Mouse (Mus musculus) adipose tissue, adult 10 weeks (tissue): ENCODE data around the gene Olfr1361. TPM values are rescaled to one million over a fixed set of nuclear protein-coding genes. Genes with fewer than 3 reads are reported as not detected.

Source experiments
- polyA plus RNA-seq: library from polyadenylated mRNA; stranded (reverse); fragments of 350-450 nt; fragmentation: Illumina TruSeq; extraction: RNeasy Lipid Tissue Mini Kit (QIAGEN cat#74804); gene quantifications from one replicate; pipeline ENCODE4 v1.2.3, GENCODE M21; 2014; ENCODE audit warnings: low read depth, low replicate concordance

Gene Olfr1361
- polyA plus RNA-seq, result not detected

DNA sequence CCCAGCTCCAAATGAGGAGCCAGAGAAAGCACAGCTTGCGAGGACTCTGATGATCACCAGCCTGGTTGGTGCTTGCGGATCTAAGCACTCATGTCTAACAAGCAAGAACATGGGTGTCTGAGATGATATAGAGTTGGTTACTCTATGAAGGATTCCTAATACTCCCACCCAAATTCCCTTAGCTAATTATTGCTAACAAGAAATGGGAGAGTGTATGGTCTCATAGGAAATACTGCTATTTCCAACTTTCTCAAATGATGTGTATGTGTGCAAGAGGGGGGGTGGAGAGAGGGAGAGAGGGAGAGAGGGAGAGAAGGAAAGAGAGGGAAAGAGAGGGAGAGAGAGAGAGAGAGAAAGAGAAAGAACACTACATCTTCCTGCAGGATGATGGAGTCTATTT lies at the start of gene Olfr1361:
Olfr1361 (minus strand) TSS at position 101 of the 400 bp plus-strand sequence.

DNA sequence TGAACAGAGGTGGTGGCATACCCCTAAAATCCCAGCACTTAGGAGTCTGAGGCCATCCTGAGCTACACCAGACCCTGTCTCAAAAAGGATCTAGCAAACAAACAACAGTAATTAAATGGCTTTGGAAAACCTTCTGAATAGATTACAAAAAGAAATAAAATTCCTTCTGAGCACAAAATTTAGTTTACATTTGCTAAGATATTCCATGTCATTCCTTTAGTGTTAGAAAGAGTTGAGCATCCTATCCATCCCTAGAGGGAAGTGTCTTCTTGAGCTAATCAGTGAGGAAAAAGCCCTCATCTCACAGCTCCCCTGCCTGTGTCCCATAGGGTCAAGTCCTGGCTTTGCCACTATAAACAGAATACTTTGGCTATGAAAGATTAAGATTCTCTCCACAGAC lies 34.6 kb upstream of the Olfr1361 start, which contains the start of gene Olfr1359:
Olfr1359 (plus strand) TSS at position 301 of the 400 bp plus-strand sequence.

GRCm38 (mm10) chr13:21677305-21677704 lies 14.1 kb upstream of the Olfr1361 start, which contains the start of gene Olfr1360:
Olfr1360 (minus strand) TSS chr13:21677405.

DNA sequence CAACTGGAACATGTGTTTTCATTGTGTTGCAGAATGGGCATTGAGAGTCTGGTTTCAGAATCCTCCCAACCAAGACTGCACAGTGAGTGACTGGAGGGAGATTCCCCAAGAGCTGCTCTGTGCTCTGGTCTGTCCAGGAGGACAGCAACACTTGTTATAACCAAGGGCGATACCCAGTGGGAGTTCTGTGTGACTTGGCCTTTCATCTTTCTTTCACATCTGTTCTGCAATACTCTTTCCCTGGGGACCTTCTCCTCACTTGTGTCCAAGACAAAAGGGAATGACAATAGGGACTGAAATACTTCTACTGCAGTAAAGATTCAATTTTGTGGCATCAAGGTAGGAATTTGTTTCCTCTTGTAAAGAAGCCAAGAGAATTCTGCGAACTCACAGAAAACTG lies 20.8 kb downstream of the Olfr1361 start, which contains the start of gene Olfr11:
Olfr11 (minus strand) TSS at position 101 of the 400 bp plus-strand sequence.

GRCm38 (mm10) chr13:21613922-21614321 lies 49.3 kb downstream of the Olfr1361 start, which contains the start of gene Olfr1362:
Olfr1362 (minus strand) TSS chr13:21614022.

Other genes starting within 250 kb of the Olfr1361 start
- gene Pgbd1, start 222.3 kb downstream of the Olfr1361 start, polyA plus RNA-seq, result 2.0 TPM
- gene Zscan26, start 209.7 kb downstream of the Olfr1361 start, polyA plus RNA-seq, result 52.2 TPM
- gene Nkapl, start 194.9 kb downstream of the Olfr1361 start, polyA plus RNA-seq, result 3.8 TPM
- 3.7 TPM for gene Zkscan4, start 184.5 kb downstream of the Olfr1361 start, polyA plus RNA-seq
- not detected for gene Gm10065, start 183.9 kb downstream of the Olfr1361 start, polyA plus RNA-seq
- 1.2 TPM for gene AK157302, start 168.2 kb downstream of the Olfr1361 start, polyA plus RNA-seq
- 6.9 TPM for gene Gm11273, start 162.0 kb downstream of the Olfr1361 start, polyA plus RNA-seq
- 8.4 TPM for gene Zkscan8, start 132.3 kb downstream of the Olfr1361 start, polyA plus RNA-seq
- gene Olfr1366, start 120.6 kb downstream of the Olfr1361 start, polyA plus RNA-seq, result not detected
- gene Olfr1535, start 103.5 kb downstream of the Olfr1361 start, polyA plus RNA-seq, result not detected
- gene Olfr1364, start 81.6 kb downstream of the Olfr1361 start, polyA plus RNA-seq, result not detected
- not detected for gene Olfr1362, start 49.4 kb downstream of the Olfr1361 start, polyA plus RNA-seq
- gene Olfr11, start 20.9 kb downstream of the Olfr1361 start, polyA plus RNA-seq, result not detected
- not detected for gene Olfr1360, start 14.0 kb upstream of the Olfr1361 start, polyA plus RNA-seq
- gene Olfr1359, start 34.7 kb upstream of the Olfr1361 start, polyA plus RNA-seq, result not detected
- gene Hist1h2bl, start 52.8 kb upstream of the Olfr1361 start, polyA plus RNA-seq, result not detected
- not detected for gene Hist1h2ai, start 53.0 kb upstream of the Olfr1361 start, polyA plus RNA-seq
- not detected for gene Hist1h3h, start 54.3 kb upstream of the Olfr1361 start, polyA plus RNA-seq
- gene Hist1h2bm, start 58.7 kb upstream of the Olfr1361 start, polyA plus RNA-seq, result not detected
- gene Hist1h4j, start 71.7 kb upstream of the Olfr1361 start, polyA plus RNA-seq, result 1.1 TPM
- gene Hist1h4k, start 87.1 kb upstream of the Olfr1361 start, polyA plus RNA-seq, result not detected
- not detected for gene Hist1h2ak, start 90.4 kb upstream of the Olfr1361 start, polyA plus RNA-seq
- not detected for gene Hist1h2bn, start 90.7 kb upstream of the Olfr1361 start, polyA plus RNA-seq
- not detected for gene Hist1h1b, start 117.2 kb upstream of the Olfr1361 start, polyA plus RNA-seq
- not detected for gene Hist1h3i, start 120.0 kb upstream of the Olfr1361 start, polyA plus RNA-seq
- not detected for gene Hist1h2an, start 123.8 kb upstream of the Olfr1361 start, polyA plus RNA-seq
- 1.7 TPM for gene Hist1h2bp, start 124.1 kb upstream of the Olfr1361 start, polyA plus RNA-seq
- 1.0 TPM for gene Hist1h2bq, start 146.8 kb upstream of the Olfr1361 start, polyA plus RNA-seq
- not detected for gene Hist1h2ao, start 147.1 kb upstream of the Olfr1361 start, polyA plus RNA-seq
- gene Hist1h4m, start 148.4 kb upstream of the Olfr1361 start, polyA plus RNA-seq, result not detected
- gene Hist1h4n, start 168.8 kb upstream of the Olfr1361 start, polyA plus RNA-seq, result 2.9 TPM
- not detected for gene Hist1h2ap, start 170.1 kb upstream of the Olfr1361 start, polyA plus RNA-seq
- gene Hist1h2br, start 170.4 kb upstream of the Olfr1361 start, polyA plus RNA-seq, result 0.46 TPM